Mouse (Mus musculus): ENCODE measurements around the gene Nhsl1. TPM values are rescaled to one million over a fixed set of nuclear protein-coding genes. Genes with fewer than 3 reads are reported as not detected.

The Nhsl1 gene
- polyA plus RNA-seq, 1 experiment from 2014 or later: 1.9 TPM

GRCm38 (mm10) chr10:18430973-18431372 is 112.2 kb downstream of the Nhsl1 start:
- peak; percentile 87 for DNase-seq (ENCODE audit: low spot score)
- TF ChIP-seq EP300 (IDR thresholded peaks at IDR 0.05) (no peak), CTCF (IDR thresholded peaks at IDR 0.05) (peak; percentile 22; the same call in 1 of the 2 replicates)
- no peaks in the 10 kb centered on the region for H3K9me3 ChIP-seq (ENCODE audit: low read length)
- peak overlapping the region; percentile 33 for H3K4me3 ChIP-seq (ENCODE audit: low read depth, low read length)
- no peaks in the 10 kb centered on the region for H3K4me1 ChIP-seq (ENCODE audit: insufficient read depth, low read depth, low read length)
- H3K27me3 ChIP-seq (replicated peaks; ENCODE audit: insufficient read depth, low read length): no peaks in the 10 kb centered on the region
- peak; percentile 86 for ATAC-seq
- H3K4me2 ChIP-seq (replicated peaks; ENCODE audit: low read depth, low read length): peak overlapping the region; percentile 60
- peak overlapping the region; percentile 66 for H3K27ac ChIP-seq (ENCODE audit: low read length)
- no peaks in the 10 kb centered on the region for H3K36me3 ChIP-seq (ENCODE audit: insufficient read depth, low read length)
- no peak overlapping the region; the same call in 1 of the 2 replicates for H3K9ac ChIP-seq (replicated peaks; ENCODE audit: low read depth)
- WGBS: 5% methylated on average over 18 of the region's 18 CpGs

DNA sequence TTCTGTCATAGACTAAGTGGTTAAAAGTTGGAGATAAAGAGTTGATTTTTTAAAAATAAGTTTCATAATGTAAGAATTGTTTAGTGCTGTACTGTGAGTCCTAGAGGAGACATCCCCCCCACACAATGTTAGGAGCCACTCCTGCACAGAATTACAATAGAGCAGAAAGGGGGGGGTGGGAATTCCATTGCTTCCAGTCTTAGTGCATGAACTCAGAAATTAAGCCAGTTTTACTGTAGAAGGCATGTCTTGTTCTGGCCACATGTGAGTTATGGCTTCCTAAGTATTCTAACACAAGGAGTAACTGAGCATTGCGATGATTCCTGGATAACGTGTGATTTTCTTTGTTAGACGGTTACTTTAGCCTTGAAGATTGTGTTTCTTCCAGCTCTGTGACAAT is 112.8 kb downstream of the Nhsl1 start:
- TF ChIP-seq EP300 (IDR thresholded peaks at IDR 0.05): no peak
- no peak for TF ChIP-seq CTCF (IDR thresholded peaks at IDR 0.05)
- H3K9ac ChIP-seq (replicated peaks; ENCODE audit: low read depth): no peak overlapping the region
- no peaks in the 10 kb centered on the region for H3K27me3 ChIP-seq (replicated peaks; ENCODE audit: insufficient read depth, low read length)
- no peaks in the 10 kb centered on the region for H3K4me1 ChIP-seq (ENCODE audit: insufficient read depth, low read depth, low read length)
- H3K4me3 ChIP-seq (ENCODE audit: low read depth, low read length): no peak overlapping the region
- H3K27ac ChIP-seq (ENCODE audit: low read length): no peak overlapping the region; the same call in 1 of the 2 replicates
- DNase-seq (ENCODE audit: low spot score): no peak
- H3K4me2 ChIP-seq (replicated peaks; ENCODE audit: low read depth, low read length): peak overlapping the region; percentile 60
- H3K9me3 ChIP-seq (ENCODE audit: low read length): no peaks in the 10 kb centered on the region
- no peak for ATAC-seq
- H3K36me3 ChIP-seq (ENCODE audit: insufficient read depth, low read length): no peaks in the 10 kb centered on the region
- 66% methylated on average over 3 of the region's 3 CpGs for WGBS

GRCm38 (mm10) chr10:18435454-18435853 is 116.7 kb downstream of the Nhsl1 start:
- no peaks in the 10 kb centered on the region for H3K9me3 ChIP-seq (ENCODE audit: low read length)
- WGBS: 49% methylated on average over 6 of the region's 6 CpGs
- no peak overlapping the region for H3K9ac ChIP-seq (replicated peaks; ENCODE audit: low read depth)
- no peaks in the 10 kb centered on the region for H3K27me3 ChIP-seq (replicated peaks; ENCODE audit: insufficient read depth, low read length)
- peak; percentile 68 for DNase-seq (ENCODE audit: low spot score)
- TF ChIP-seq CTCF (IDR thresholded peaks at IDR 0.05) (no peak), EP300 (IDR thresholded peaks at IDR 0.05) (no peak)
- no peak overlapping the region for H3K4me2 ChIP-seq (replicated peaks; ENCODE audit: low read depth, low read length)
- H3K4me1 ChIP-seq (ENCODE audit: insufficient read depth, low read depth, low read length): no peaks in the 10 kb centered on the region
- peak; percentile 37 for ATAC-seq
- no peaks in the 10 kb centered on the region for H3K36me3 ChIP-seq (ENCODE audit: insufficient read depth, low read length)
- no peak overlapping the region for H3K27ac ChIP-seq (ENCODE audit: low read length)
- no peak overlapping the region for H3K4me3 ChIP-seq (ENCODE audit: low read depth, low read length)

- DNase-seq (ENCODE audit: low spot score): peak; percentile 41
- H3K4me2 ChIP-seq (replicated peaks; ENCODE audit: low read depth, low read length): no peak overlapping the region
- TF ChIP-seq EP300 (IDR thresholded peaks at IDR 0.05) (no peak), CTCF (IDR thresholded peaks at IDR 0.05) (no peak)
Measured at GRCm38 (mm10) chr10:18435938-18436337, 117.2 kb downstream of the Nhsl1 start.

GRCm38 (mm10) chr10:18437584-18437983 is 118.8 kb downstream of the Nhsl1 start:
- ATAC-seq (no peak), DNase-seq (ENCODE audit: low spot score) (peak; percentile 51)
- Histone ChIP-seq H3K27me3 (replicated peaks; ENCODE audit: insufficient read depth, low read length) (no peaks in the 10 kb centered on the region), H3K4me1 (ENCODE audit: insufficient read depth, low read depth, low read length) (no peaks in the 10 kb centered on the region), H3K4me3 (ENCODE audit: low read depth, low read length) (no peak overlapping the region), H3K36me3 (ENCODE audit: insufficient read depth, low read length) (no peaks in the 10 kb centered on the region), H3K27ac (ENCODE audit: low read length) (no peak overlapping the region), H3K9me3 (ENCODE audit: low read length) (no peaks in the 10 kb centered on the region), H3K9ac (replicated peaks; ENCODE audit: low read depth) (no peak overlapping the region), H3K4me2 (replicated peaks; ENCODE audit: low read depth, low read length) (no peak overlapping the region)
- 64% methylated on average over 2 of the region's 2 CpGs for WGBS
- TF ChIP-seq EP300 (IDR thresholded peaks at IDR 0.05): no peak
- TF ChIP-seq CTCF (IDR thresholded peaks at IDR 0.05): no peak

More at GRCm38 (mm10) chr10:18435938-18436337, 117.2 kb downstream of the Nhsl1 start:
- ATAC-seq: peak; percentile 38
- H3K27ac ChIP-seq (ENCODE audit: low read length): no peak overlapping the region
- no peaks in the 10 kb centered on the region for H3K9me3 ChIP-seq (ENCODE audit: low read length)
- no peaks in the 10 kb centered on the region for H3K36me3 ChIP-seq (ENCODE audit: insufficient read depth, low read length)
- no peak overlapping the region for H3K4me3 ChIP-seq (ENCODE audit: low read depth, low read length)
- 36% methylated on average over 7 of the region's 7 CpGs for WGBS
- H3K4me1 ChIP-seq (ENCODE audit: insufficient read depth, low read depth, low read length): no peaks in the 10 kb centered on the region
- no peak overlapping the region for H3K9ac ChIP-seq (replicated peaks; ENCODE audit: low read depth)
- H3K27me3 ChIP-seq (replicated peaks; ENCODE audit: insufficient read depth, low read length): no peaks in the 10 kb centered on the region

DNA sequence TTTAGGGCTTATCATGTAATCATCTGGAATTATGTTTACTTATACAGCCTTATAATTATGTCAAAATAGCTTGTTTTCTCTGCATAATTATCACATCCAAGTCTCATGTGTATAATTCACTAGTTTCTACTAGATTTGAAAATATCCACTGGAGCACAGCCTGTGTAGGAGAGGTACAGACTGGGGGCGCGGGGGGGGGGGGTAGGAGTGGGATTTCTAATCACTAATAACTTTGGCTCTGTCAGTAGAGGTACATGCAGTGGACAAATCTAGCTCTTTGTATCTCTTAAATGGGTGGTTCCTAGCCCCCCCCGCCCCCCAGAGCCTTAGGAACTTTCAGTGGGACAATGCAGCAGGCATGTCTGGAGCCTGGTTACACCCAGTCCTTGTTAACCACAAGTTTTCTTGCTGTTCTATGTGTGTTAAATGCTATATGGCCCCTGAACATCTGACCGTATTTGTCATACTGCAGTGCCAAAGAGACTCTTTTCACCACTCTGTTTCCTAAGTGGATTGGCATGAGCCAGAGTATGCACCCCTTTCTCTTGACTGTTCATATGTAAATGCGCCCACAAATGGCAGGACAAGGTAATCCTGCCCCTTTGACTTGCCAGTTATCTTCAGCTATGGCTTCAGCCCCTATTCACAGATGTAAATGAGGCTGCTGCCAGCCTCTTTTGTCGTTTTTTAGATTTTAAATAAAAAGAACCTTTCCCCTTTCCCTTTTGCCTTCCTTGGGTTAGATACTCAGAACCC is 127.0 kb downstream of the Nhsl1 start:
- 41% methylated on average over 6 of the region's 6 CpGs for WGBS
- H3K9ac ChIP-seq (replicated peaks; ENCODE audit: low read depth): no peak overlapping the region

More for the DNA sequence above, 127.0 kb downstream of the Nhsl1 start:
- H3K4me2 ChIP-seq (replicated peaks; ENCODE audit: low read depth, low read length): no peak overlapping the region
- H3K4me1 ChIP-seq (ENCODE audit: insufficient read depth, low read depth, low read length): peaks cover 3% of the 10 kb centered on the region; the same call in 1 of the 2 replicates
- ATAC-seq (no peak), DNase-seq (ENCODE audit: low spot score) (no peak)
- H3K27me3 ChIP-seq (replicated peaks; ENCODE audit: insufficient read depth, low read length): no peaks in the 10 kb centered on the region
- H3K4me3 ChIP-seq (ENCODE audit: low read depth, low read length): no peak overlapping the region
- no peak overlapping the region for H3K27ac ChIP-seq (ENCODE audit: low read length)
- no peaks in the 10 kb centered on the region for H3K36me3 ChIP-seq (ENCODE audit: insufficient read depth, low read length)
- no peaks in the 10 kb centered on the region for H3K9me3 ChIP-seq (ENCODE audit: low read length)
- TF ChIP-seq CTCF (IDR thresholded peaks at IDR 0.05) (no peak), EP300 (IDR thresholded peaks at IDR 0.05) (no peak)
